Mouse (Mus musculus) ES-CJ7 (cell line): ENCODE measurements around the gene Aamp.
"Not testable (repeated sequence)": the region's sequence is repeated elsewhere in the genome, so short reads cannot be mapped to it uniquely, and the experiment has no call there.

ENCODE experiments used
- DNase-seq: peaks from one replicate; pipeline ENCODE4 v3.0.0; 2011; ENCODE audit warnings: low read depth, low spot score

Aamp gene

GRCm38 (mm10) chr1:74302229-74302628 lies 17.7 kb upstream of the Aamp start:
- DNase-seq: no peak

- no peak for DNase-seq
These were observed 16.0 kb upstream of the Aamp start for GRCm38 (mm10) chr1:74300347-74301110.

- DNase-seq: no peak
These were observed 14.5 kb upstream of the Aamp start for GRCm38 (mm10) chr1:74298996-74299395.

GRCm38 (mm10) chr1:74298157-74298750 lies 13.7 kb upstream of the Aamp start:
- no peak for DNase-seq

- DNase-seq: no peak
These were observed 12.7 kb upstream of the Aamp start for GRCm38 (mm10) chr1:74297269-74297668.

- no peak for DNase-seq
These were observed 11.9 kb upstream of the Aamp start for GRCm38 (mm10) chr1:74296477-74296876.

- no peak for DNase-seq
These were observed 11.1 kb upstream of the Aamp start for GRCm38 (mm10) chr1:74295456-74296171.

GRCm38 (mm10) chr1:74294733-74295455 lies 10.4 kb upstream of the Aamp start:
- DNase-seq: no peak

GRCm38 (mm10) chr1:74294090-74294643 lies 9.6 kb upstream of the Aamp start:
- no peak for DNase-seq

- DNase-seq: no peak
These were observed 8.9 kb upstream of the Aamp start for GRCm38 (mm10) chr1:74293306-74293960.

GRCm38 (mm10) chr1:74292331-74293020 lies 7.9 kb upstream of the Aamp start:
- DNase-seq: no peak

- no peak for DNase-seq
These were observed 5.6 kb upstream of the Aamp start for GRCm38 (mm10) chr1:74290141-74290540.

GRCm38 (mm10) chr1:74289740-74290139 lies 5.2 kb upstream of the Aamp start:
- DNase-seq: no peak

GRCm38 (mm10) chr1:74289248-74289647 lies 4.7 kb upstream of the Aamp start:
- no peak for DNase-seq

- no peak for DNase-seq
These were observed 3.8 kb upstream of the Aamp start for GRCm38 (mm10) chr1:74288327-74288726.

GRCm38 (mm10) chr1:74286869-74287607 lies 2.5 kb upstream of the Aamp start:
- not testable (repeated sequence) for DNase-seq

GRCm38 (mm10) chr1:74285212-74286010 lies 873 bp upstream of the Aamp start:
- DNase-seq: no peak

GRCm38 (mm10) chr1:74283686-74284463 lies 663 bp downstream of the Aamp start:
- DNase-seq: peak; percentile 83
